Mouse (Mus musculus) stomach, postnatal 0 days (tissue): Measurements from ENCODE around the gene Fubp1.

Experiments used
- CTCF ChIP-seq: IDR thresholded peaks from 2 replicates; pipeline ENCODE4 v1.5.1; 2016; ENCODE audit warnings: antibody characterized with exemption, low read depth, mild to moderate bottlenecking, moderate library complexity
- EP300 ChIP-seq: optimal IDR thresholded peaks from 2 replicates; pipeline ENCODE3; 2016; ENCODE audit warnings: antibody characterized with exemption

GRCm38 (mm10) chr3:152231333-152232100, 21.3 kb downstream of the Fubp1 start:
- TF ChIP-seq EP300 (no peak), CTCF (peak; percentile 9; the same call in 1 of the 2 replicates)
